Mouse (Mus musculus) C3H10T1/2 (cell line): Measurements from ENCODE around the gene Ofd1. TPM values are rescaled to one million over a fixed set of nuclear protein-coding genes. Genes with fewer than 3 reads are reported as not detected.

Source experiments
- polyA plus RNA-seq, 2 experiments: library from polyadenylated mRNA; unstranded; fragments of >200 nt; fragmentation: generic; extraction: Trizol; gene quantifications; one replicate each; pipeline ENCODE4 v1.2.1; 2012; ENCODE audit warnings: missing spikeins in 2 of 2

The Ofd1 gene
- polyA plus RNA-seq = 1 to 10 TPM in 1 of 2 experiments, under 1 TPM in 1; 0.19 to 3.8 TPM

GRCm38 (mm10) chrX:166440616-166441063 lies at the start of gene Ofd1:
Gene Ofd1 (minus strand): TSS chrX:166440704.

GRCm38 (mm10) chrX:166479365-166479983 lies 39.0 kb upstream of the Ofd1 start, which contains the start of gene Rab9:
Gene Rab9 (minus strand): TSS chrX:166479867.

GRCm38 (mm10) chrX:166440036-166440615 lies 378 bp downstream of the Ofd1 start, which contains the start of gene Trappc2:
Gene Trappc2 (plus strand): TSS chrX:166440574.

Other genes with a start within 250 kb of the Ofd1 start
- 1 to 10 TPM in 1 of 2 experiments, under 1 TPM in 1; 0.02 to 1.9 TPM for gene Gpm6b, start 201.8 kb downstream of the Ofd1 start, polyA plus RNA-seq
- gene Trappc2, start 130 bp downstream of the Ofd1 start, polyA plus RNA-seq = 1 to 10 TPM in 1 of 2 experiments, under 1 TPM in 1; 0.34 to 4.0 TPM
- gene Rab9, start 39.2 kb upstream of the Ofd1 start, polyA plus RNA-seq = 10 to 100 TPM in 1 of 2 experiments, 1 to 10 TPM in 1; 4.0 to 84.4 TPM
- 1 to 10 TPM in 1 of 2 experiments, under 1 TPM in 1; 0.09 to 1.1 TPM for gene Tceanc, start 77.9 kb upstream of the Ofd1 start, polyA plus RNA-seq
- under 1 TPM in 1 of 2 experiments, not detected in 1; 0.19 TPM for gene Egfl6, start 145.0 kb upstream of the Ofd1 start, polyA plus RNA-seq